Mouse (Mus musculus) stomach, embryonic 16.5 days (tissue): ENCODE results near the gene 1110002E22Rik. TPM values are rescaled to one million over a fixed set of nuclear protein-coding genes. Genes with fewer than 3 reads are reported as not detected.
A peak's percentile ranks its signal among the peaks of the same experiment; 100 is the strongest.

Experiments
- ATAC-seq: fragments of 200-750 bp; cut with Nextera tagmentation; 2 replicates; pipeline ENCODE4 v1.8.0; 2017; ENCODE audit warnings: moderate number of reproducible peaks, moderate TSS enrichment; ENCODE audit not compliant: insufficient read depth, low FRiP score
- H3K27ac ChIP-seq: fragments of 300-500 bp; sonication (generic); 2 replicates; pipeline ENCODE4 v1.5.1; 2014; ENCODE audit warnings: low read length
- H3K27me3 ChIP-seq: fragments of 300-500 bp; sonication (generic); 2 replicates; pipeline ENCODE4 v1.6.1; 2014; ENCODE audit warnings: low read length, control low read depth, mixed read lengths; ENCODE audit not compliant: control insufficient read depth, insufficient read depth
- H3K36me3 ChIP-seq: fragments of 300-500 bp; sonication (generic); 2 replicates; pipeline ENCODE4 v1.6.1; 2014; ENCODE audit warnings: low read length; ENCODE audit not compliant: control insufficient read depth, insufficient read depth
- H3K4me1 ChIP-seq: fragments of 300-500 bp; sonication (generic); 2 replicates; pipeline ENCODE4 v1.6.1; 2014; ENCODE audit warnings: low read length, control low read depth, mixed read lengths; ENCODE audit not compliant: control insufficient read depth, insufficient read depth
- H3K4me2 ChIP-seq: fragments of 300-500 bp; sonication (generic); 2 replicates; pipeline ENCODE4 v1.6.1; 2014; ENCODE audit warnings: low read depth, low read length, mixed read lengths
- H3K4me3 ChIP-seq: fragments of 300-500 bp; sonication (generic); replicated peaks from 2 replicates; pipeline ENCODE4 v1.5.1; 2014; ENCODE audit warnings: mild to moderate bottlenecking, low read length
- H3K9ac ChIP-seq: fragments of 300-500 bp; sonication (generic); 2 replicates; pipeline ENCODE4 v1.6.1; 2014; ENCODE audit warnings: low read length
- H3K9me3 ChIP-seq: fragments of 300-500 bp; sonication (generic); replicated peaks from 2 replicates; pipeline ENCODE4 v1.6.1; 2016; ENCODE audit warnings: low read length, control low read depth; ENCODE audit not compliant: control insufficient read depth
- WGBS: fragments of 180-500 bp; shearing (Covaris S2); extraction: QIAGEN DNeasy Blood & Tissue Kit; methylation state at CpG from one replicate; pipeline ENCODE4 v1.1.7; 2014; 5-methylcytosine and 5-hydroxymethylcytosine counted together
- polyA plus RNA-seq: library from polyadenylated mRNA; unstranded; fragments of >200 nt; fragmentation: Nextera tagmentation; extraction: Ambion mirVana; gene quantifications from 2 replicates; pipeline ENCODE4 v1.2.1, GENCODE M21; 2015

1110002E22Rik gene
- polyA plus RNA-seq, 1 experiment from 2014 or later: 1.4 TPM

DNA sequence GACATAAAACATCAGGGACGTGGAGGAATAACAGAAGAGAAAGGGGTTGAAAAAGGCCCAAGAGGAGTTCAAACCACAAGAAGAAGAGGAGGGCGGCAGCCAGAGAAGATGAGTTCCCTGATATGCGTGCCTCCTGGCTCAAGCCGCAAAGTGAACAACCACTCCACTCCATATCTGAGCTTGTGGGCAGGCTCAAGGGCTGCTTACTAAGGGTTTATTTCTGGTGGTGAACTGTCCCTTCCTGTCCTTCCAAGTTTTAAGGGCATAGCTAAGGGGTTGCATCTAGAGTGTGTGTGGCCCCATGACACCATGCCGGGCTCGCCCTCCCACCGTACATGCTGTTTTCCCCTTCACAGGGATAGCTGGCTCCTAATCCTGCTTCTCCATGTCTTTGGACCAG is 4.4 kb upstream of the 1110002E22Rik start:
- 91% methylated on average over 7 of the region's 7 CpGs for WGBS
- no peak overlapping the region for H3K9ac ChIP-seq
- H3K4me3 ChIP-seq: no peak overlapping the region
- H3K27ac ChIP-seq: no peak overlapping the region
- ATAC-seq: no peak
- no peaks in the 10 kb centered on the region for H3K9me3 ChIP-seq
- H3K36me3 ChIP-seq: no peaks in the 10 kb centered on the region
- H3K4me2 ChIP-seq: no peak overlapping the region
- no peaks in the 10 kb centered on the region; the same call in 1 of the 2 replicates for H3K27me3 ChIP-seq
- peaks cover 29% of the 10 kb centered on the region for H3K4me1 ChIP-seq

DNA sequence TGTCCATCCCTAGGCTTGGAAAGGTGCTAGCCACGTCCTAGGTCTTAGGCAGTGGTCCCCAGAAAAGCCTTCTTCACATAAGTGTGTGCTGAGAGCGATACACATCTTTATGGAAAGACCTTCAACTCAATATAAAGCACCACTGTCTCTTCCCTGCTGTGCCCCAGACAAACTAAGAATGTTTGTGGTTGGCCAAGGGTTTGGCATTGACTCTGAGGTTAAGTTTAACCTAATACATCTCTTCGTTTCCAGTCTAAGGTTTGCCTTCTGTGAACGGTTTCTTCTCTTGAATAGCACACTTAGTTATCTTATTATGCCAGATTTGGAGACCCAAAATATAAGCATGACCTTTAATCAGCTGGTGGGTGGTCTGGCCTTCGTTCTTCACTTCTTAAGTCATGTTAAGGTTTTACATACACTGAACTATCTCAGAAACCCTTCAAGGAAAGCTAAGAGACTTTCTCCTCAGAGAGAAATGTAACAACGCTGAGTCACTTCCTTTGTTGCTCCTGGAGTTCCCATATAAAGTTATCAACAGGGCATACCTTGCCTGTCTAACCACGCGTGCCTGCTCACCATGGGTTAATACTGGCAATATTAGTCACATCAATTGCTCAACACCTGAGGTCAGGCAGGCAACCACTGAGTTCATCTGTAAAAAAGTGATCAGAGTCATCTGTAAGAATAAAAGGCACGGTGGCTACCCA is 3.5 kb upstream of the 1110002E22Rik start:
- H3K27ac ChIP-seq: no peak overlapping the region
- no peak for ATAC-seq
- H3K4me2 ChIP-seq: no peak overlapping the region
- no peaks in the 10 kb centered on the region for H3K36me3 ChIP-seq
- peaks cover 29% of the 10 kb centered on the region for H3K4me1 ChIP-seq
- 78% methylated on average over 9 of the region's 9 CpGs for WGBS
- H3K9ac ChIP-seq: no peak overlapping the region
- no peaks in the 10 kb centered on the region; the same call in 1 of the 2 replicates for H3K27me3 ChIP-seq
- no peak overlapping the region for H3K4me3 ChIP-seq
- H3K9me3 ChIP-seq: no peaks in the 10 kb centered on the region

DNA sequence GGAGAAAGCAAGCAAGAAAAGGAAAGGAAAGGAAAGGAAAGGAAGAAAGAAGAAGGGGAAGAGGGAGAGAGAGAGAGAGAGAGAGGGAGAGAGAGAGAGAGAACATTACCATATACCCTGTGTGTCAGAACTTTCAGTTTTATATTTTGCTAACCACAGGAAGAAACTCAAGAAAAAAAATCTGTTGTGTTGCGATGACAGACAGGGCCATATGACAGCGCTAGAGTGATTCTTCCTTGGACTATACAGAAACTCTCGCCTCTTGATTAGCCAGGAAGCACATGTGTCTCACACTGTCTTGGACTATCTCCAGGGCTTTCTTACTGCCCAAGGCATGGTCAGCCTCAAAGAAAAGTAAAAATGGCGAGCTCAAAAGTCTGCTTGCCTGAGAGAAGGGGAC is 2.2 kb upstream of the 1110002E22Rik start:
- 73% methylated on average over 4 of the region's 4 CpGs for WGBS
- ATAC-seq: no peak
- no peaks in the 10 kb centered on the region for H3K9me3 ChIP-seq
- H3K27me3 ChIP-seq: no peaks in the 10 kb centered on the region; the same call in 1 of the 2 replicates
- H3K27ac ChIP-seq: no peak overlapping the region
- no peak overlapping the region for H3K9ac ChIP-seq
- H3K4me1 ChIP-seq: peaks cover 19% of the 10 kb centered on the region; the same call in 1 of the 2 replicates
- no peak overlapping the region for H3K4me2 ChIP-seq
- no peaks in the 10 kb centered on the region for H3K36me3 ChIP-seq
- H3K4me3 ChIP-seq: no peak overlapping the region

DNA sequence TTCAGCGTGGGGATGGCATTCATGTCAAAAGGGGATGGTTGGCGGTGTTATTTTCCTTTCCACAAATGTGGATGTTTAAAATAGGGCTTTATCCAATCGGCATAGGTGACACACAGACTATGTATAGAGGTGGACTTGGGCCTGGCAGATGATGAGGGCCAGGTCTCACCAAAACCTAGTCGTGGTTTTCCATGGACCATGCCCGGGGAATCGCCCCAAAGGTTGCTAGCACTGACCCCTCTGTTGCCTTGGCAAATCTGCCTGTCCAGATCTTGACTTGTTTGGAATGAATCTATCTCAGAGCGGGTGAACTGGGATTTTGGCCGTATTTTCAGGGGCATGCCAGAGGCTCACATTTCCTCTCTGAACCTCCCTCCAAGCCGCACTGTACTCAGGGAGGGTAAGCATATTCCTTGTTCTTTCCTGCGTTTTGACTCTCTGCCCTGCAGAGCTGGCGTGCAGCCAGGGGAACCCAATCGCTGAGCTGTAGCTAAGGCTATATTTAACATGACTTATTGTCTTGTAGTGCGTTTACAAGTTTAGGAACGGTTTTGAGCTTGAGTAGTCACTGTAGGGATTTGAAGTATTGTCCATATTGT is 1.0 kb upstream of the 1110002E22Rik start:
- H3K9me3 ChIP-seq: no peaks in the 10 kb centered on the region
- ATAC-seq: peak; percentile 77; the same call in 1 of the 2 replicates

DNA sequence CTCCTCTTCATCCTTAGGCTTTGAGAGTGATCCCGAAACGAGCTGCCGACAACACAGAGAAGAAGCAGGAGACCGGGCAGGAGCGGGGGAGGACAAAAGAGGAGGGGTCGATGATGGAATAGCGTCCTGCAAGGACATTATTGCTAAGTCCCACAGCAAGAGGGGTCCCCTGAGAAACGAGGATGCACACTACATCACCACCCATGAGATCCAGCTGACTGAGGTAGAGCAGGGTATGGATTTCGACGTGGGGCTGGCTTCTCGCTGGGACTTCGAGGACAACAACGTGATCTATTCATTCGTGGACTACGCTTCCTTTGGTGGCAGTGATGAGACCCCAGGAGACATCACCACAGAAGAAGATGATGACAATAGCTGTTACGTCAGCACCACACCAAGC is 1.1 kb downstream of the 1110002E22Rik start:
- 87% methylated on average over 16 of the region's 16 CpGs for WGBS
- no peak overlapping the region for H3K4me2 ChIP-seq
- H3K27ac ChIP-seq: no peak overlapping the region
- H3K9ac ChIP-seq: no peak overlapping the region
- H3K4me3 ChIP-seq: no peak overlapping the region
- peaks cover 14% of the 10 kb centered on the region; the same call in 1 of the 2 replicates for H3K4me1 ChIP-seq
- no peaks in the 10 kb centered on the region; the same call in 1 of the 2 replicates for H3K27me3 ChIP-seq
- H3K36me3 ChIP-seq: no peaks in the 10 kb centered on the region
- no peaks in the 10 kb centered on the region for H3K9me3 ChIP-seq
- no peak for ATAC-seq

More for the DNA sequence above, 1.0 kb upstream of the 1110002E22Rik start:
- Histone ChIP-seq H3K9ac (no peak overlapping the region), H3K4me3 (no peak overlapping the region), H3K4me2 (peak overlapping the region; percentile 19; the same call in 1 of the 2 replicates), H3K27me3 (no peaks in the 10 kb centered on the region; the same call in 1 of the 2 replicates), H3K36me3 (no peaks in the 10 kb centered on the region), H3K27ac (peak overlapping the region; percentile 49), H3K4me1 (peaks cover 16% of the 10 kb centered on the region; the same call in 1 of the 2 replicates)
- WGBS: 40% methylated on average over 14 of the region's 14 CpGs

DNA sequence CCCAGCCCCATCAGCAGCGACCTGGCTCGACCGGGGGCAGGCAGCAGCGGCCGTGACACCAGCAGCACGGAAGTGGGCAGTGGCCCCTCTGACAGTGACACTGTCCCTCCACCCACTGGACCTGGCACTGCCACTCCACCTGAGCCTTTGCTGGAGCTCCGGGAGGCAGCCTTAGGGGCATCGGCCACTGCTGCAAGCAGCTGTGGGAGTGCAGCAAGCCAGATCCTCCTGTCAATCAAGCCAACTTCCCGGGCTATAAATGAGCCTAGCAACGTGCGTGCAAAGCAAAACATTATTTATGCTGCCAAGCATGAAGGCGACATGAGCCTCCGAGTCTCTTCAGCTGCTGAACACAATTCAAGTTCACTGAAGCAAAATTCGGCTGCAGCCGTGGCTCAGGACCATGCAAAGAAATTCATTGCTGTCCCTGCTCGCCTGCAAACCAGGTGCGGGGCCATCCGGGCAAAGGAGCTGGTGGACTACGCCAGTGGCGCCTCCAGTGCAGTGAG is 1.6 kb downstream of the 1110002E22Rik start:
- Histone ChIP-seq H3K4me2 (no peak overlapping the region), H3K27ac (no peak overlapping the region), H3K36me3 (no peaks in the 10 kb centered on the region), H3K9me3 (no peaks in the 10 kb centered on the region), H3K4me3 (no peak overlapping the region), H3K27me3 (no peaks in the 10 kb centered on the region; the same call in 1 of the 2 replicates), H3K9ac (no peak overlapping the region), H3K4me1 (peaks cover 14% of the 10 kb centered on the region; the same call in 1 of the 2 replicates)
- WGBS: 78% methylated on average over 20 of the region's 20 CpGs
- ATAC-seq: no peak

DNA sequence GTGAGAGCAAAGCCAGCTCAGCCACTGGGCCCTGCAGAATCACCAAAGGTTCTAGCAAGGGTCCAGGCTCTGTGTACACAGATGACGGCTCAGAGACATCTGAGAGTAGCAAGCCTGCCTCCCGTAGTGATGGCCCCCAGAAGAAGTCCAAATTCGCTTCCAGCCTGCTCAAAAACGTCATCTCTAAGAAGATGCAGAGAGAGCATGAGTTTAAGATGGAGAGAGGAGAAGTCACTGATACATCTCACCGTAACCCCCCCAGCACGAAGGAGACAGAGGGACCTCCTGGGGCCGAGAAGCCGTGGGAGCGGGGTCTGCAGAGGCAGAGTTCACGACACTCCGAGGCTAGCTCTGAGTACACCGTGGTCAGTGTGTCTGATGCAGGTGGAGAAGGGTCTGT is 2.4 kb downstream of the 1110002E22Rik start, which contains the start of gene Gm5105:
Gene Gm5105 (minus strand): TSS at position 101 of the 400 bp plus-strand sequence.
- 90% methylated on average over 12 of the region's 12 CpGs for WGBS
- no peaks in the 10 kb centered on the region; the same call in 1 of the 2 replicates for H3K27me3 ChIP-seq
- no peak within 1 kb of the TSS for H3K27ac ChIP-seq
- H3K4me1 ChIP-seq: peaks cover 14% of the 10 kb centered on the region; the same call in 1 of the 2 replicates
- no peaks in the 10 kb centered on the region for H3K36me3 ChIP-seq
- H3K4me2 ChIP-seq: no peak within 1 kb of the TSS
- H3K9me3 ChIP-seq: no peaks in the 10 kb centered on the region
- H3K4me3 ChIP-seq: no peak within 1 kb of the TSS
- no peak within 1 kb of the TSS for H3K9ac ChIP-seq
- no peak for ATAC-seq

DNA sequence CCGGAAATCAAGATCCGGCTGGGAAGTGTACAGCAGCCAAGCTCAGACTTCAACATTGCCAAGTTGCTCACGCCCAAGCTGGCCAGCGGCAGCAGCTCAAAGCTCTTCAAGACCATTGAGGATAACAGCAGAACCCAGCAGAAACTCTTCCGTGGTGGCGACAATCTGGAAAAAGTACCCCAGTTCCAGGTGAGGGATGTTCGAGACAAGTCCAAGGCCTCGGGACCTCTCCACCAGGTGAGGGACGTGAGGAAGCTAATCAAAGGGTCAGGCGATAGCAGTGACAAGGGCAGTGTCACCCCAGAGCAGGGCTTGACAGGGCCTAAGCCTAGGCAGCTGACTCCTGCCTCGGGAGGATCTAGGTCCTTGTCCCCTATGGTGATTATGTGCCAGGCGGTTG is 3.3 kb downstream of the 1110002E22Rik start:
- Histone ChIP-seq H3K4me3 (no peak overlapping the region), H3K27me3 (no peaks in the 10 kb centered on the region; the same call in 1 of the 2 replicates), H3K36me3 (no peaks in the 10 kb centered on the region), H3K9ac (no peak overlapping the region), H3K27ac (no peak overlapping the region), H3K4me2 (no peak overlapping the region), H3K4me1 (peaks cover 14% of the 10 kb centered on the region; the same call in 1 of the 2 replicates), H3K9me3 (no peaks in the 10 kb centered on the region)
- ATAC-seq: no peak
- WGBS: 93% methylated on average over 12 of the region's 12 CpGs
